Mouse (Mus musculus) forebrain, embryonic 15.5 days (tissue): ENCODE measurements around the gene Eva1b. TPM values are rescaled to one million over a fixed set of nuclear protein-coding genes. Genes with fewer than 3 reads are reported as not detected.

Experiments
- ATAC-seq: fragments of 200-750 bp; cut with Nextera tagmentation; replicated peaks from 2 replicates; pipeline ENCODE4 v1.8.0; 2017; ENCODE audit warnings: mild to moderate bottlenecking, moderate TSS enrichment, moderate library complexity
- H3K27ac ChIP-seq: fragments of 300-500 bp; sonication (generic); replicated peaks from 2 replicates; pipeline ENCODE4 v1.5.1; 2015; ENCODE audit warnings: mild to moderate bottlenecking, inconsistent platforms
- H3K27me3 ChIP-seq: fragments of 300-500 bp; sonication (generic); 2 replicates; pipeline ENCODE4 v1.6.1; 2015; ENCODE audit warnings: inconsistent platforms
- H3K36me3 ChIP-seq: fragments of 300-500 bp; sonication (generic); 2 replicates; pipeline ENCODE4 v1.6.1; 2015; ENCODE audit warnings: mild to moderate bottlenecking, inconsistent platforms
- H3K4me1 ChIP-seq: fragments of 300-500 bp; sonication (generic); 2 replicates; pipeline ENCODE4 v1.6.1; 2015; ENCODE audit warnings: inconsistent platforms
- H3K4me2 ChIP-seq: fragments of 300-500 bp; sonication (generic); replicated peaks from 2 replicates; pipeline ENCODE4 v1.6.1; 2015; ENCODE audit warnings: mild to moderate bottlenecking, inconsistent platforms
- H3K4me3 ChIP-seq: fragments of 300-500 bp; sonication (generic); 2 replicates; pipeline ENCODE4 v1.5.1; 2015; ENCODE audit warnings: mild to moderate bottlenecking, inconsistent platforms
- H3K9ac ChIP-seq: fragments of 300-500 bp; sonication (generic); replicated peaks from 2 replicates; pipeline ENCODE4 v1.6.1; 2015; ENCODE audit warnings: mild to moderate bottlenecking, inconsistent platforms
- H3K9me3 ChIP-seq: fragments of 300-500 bp; sonication (generic); 2 replicates; pipeline ENCODE4 v1.6.1; 2016; ENCODE audit warnings: inconsistent platforms
- WGBS: fragments of 180-500 bp; shearing (Covaris S2); methylation state at CpG from one replicate; pipeline ENCODE4 v1.1.7; 2015; ENCODE audit warnings: mixed read lengths; 5-methylcytosine and 5-hydroxymethylcytosine counted together
- polyA plus RNA-seq: library from polyadenylated mRNA; unstranded; fragments of >200 nt; fragmentation: Nextera tagmentation; extraction: Ambion mirVana; gene quantifications from 2 replicates; pipeline ENCODE4 v1.2.1, GENCODE M21; 2015

The Eva1b gene
- polyA plus RNA-seq, 1 experiment from 2014 or later = 9.2 TPM

DNA sequence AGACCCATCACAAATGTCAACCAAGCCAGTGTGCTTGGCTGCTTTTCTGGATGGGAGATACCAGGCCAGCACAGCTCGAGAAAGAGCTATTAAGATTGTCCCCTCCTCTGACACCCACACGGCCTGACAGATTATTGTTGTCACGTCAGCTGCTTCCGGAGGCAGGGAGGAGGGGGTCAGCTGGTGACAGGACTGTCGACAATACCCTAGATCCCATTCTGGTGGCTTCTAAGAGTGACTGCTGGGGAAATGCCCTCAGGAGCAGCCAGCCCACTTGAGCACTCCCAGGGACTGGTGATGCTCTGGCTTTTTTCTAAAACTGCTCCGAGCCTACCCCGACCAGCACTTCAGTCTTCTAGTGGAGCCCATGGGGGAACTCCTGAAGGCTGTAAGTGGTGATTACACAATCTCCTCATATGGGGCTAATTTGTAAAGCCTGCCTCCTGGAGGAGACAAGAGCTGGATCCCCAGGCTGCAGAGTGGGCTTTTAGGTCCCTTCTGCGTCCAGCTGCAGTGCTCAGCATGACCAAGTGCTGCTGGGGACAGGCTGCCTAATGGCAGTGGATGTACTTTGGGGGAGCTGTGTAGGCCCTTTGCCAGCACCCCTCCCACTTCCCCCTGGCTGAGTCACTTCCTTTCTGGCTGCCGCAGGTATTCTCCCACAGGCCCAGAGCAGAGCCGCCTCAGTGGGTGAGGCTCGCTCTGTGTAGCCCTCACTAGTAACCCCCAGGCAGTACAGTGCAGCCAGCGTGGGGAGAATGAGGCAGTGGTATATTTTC is 37.0 kb upstream of the Eva1b start:
- no peaks in the 10 kb centered on the region for H3K9me3 ChIP-seq
- H3K27me3 ChIP-seq = no peaks in the 10 kb centered on the region
- peaks cover 44% of the 10 kb centered on the region for H3K4me1 ChIP-seq
- WGBS = 10% methylated on average over 12 of the region's 12 CpGs
- H3K36me3 ChIP-seq = no peaks in the 10 kb centered on the region
- ATAC-seq = peak; percentile 54
- H3K27ac ChIP-seq = peak overlapping the region; percentile 66
- H3K4me3 ChIP-seq = no peak overlapping the region
- H3K4me2 ChIP-seq = 0 out of 2 replicates have a peak overlapping the region, but pooled peaks have one; percentile 14
- peak overlapping the region; percentile 7; the same call in 1 of the 2 replicates for H3K9ac ChIP-seq

GRCm38 (mm10) chr4:126111153-126111549 is 36.4 kb upstream of the Eva1b start:
- Histone ChIP-seq H3K4me2 (0 out of 2 replicates have a peak overlapping the region, but pooled peaks have one; percentile 14), H3K27ac (peak overlapping the region; percentile 66), H3K9ac (peak overlapping the region; percentile 7), H3K4me3 (no peak overlapping the region), H3K4me1 (peaks cover 38% of the 10 kb centered on the region), H3K36me3 (no peaks in the 10 kb centered on the region), H3K9me3 (no peaks in the 10 kb centered on the region), H3K27me3 (no peaks in the 10 kb centered on the region)
- WGBS = 22% methylated on average over 7 of the region's 7 CpGs
- ATAC-seq = no peak

DNA sequence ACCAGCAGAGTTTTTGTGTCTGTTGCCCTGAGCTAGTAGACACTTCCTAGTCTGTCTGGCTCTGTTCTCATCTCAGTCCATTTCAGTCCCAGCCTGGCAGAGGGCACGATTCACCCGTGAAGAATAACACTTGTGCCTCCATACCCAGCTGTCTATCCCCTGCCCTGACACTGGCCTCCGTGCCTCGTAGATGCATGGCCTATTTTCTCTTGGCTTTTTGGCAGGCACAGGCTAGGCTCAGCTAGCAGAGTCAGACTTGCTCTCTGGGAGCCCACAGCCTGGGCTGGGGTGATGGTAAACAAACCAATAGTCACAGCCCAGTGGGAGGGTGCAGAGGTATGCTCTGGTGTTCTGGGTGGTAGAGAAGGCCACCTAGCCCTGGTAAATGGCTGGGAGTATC is 34.3 kb upstream of the Eva1b start:
- Histone ChIP-seq H3K27ac (no peak overlapping the region), H3K36me3 (0 out of 2 replicates have a peak, but pooled peaks cover 2% of the 10 kb centered on the region), H3K9ac (no peak overlapping the region), H3K4me2 (no peak overlapping the region), H3K4me1 (peaks cover 35% of the 10 kb centered on the region), H3K9me3 (no peaks in the 10 kb centered on the region), H3K4me3 (no peak overlapping the region), H3K27me3 (no peaks in the 10 kb centered on the region)
- 62% methylated on average over 4 of the region's 4 CpGs for WGBS
- no peak for ATAC-seq

- H3K9me3 ChIP-seq = no peaks in the 10 kb centered on the region
- no peak overlapping the region for H3K4me3 ChIP-seq
- no peaks in the 10 kb centered on the region for H3K27me3 ChIP-seq
- 17% methylated on average over 6 of the region's 6 CpGs for WGBS
- no peak for ATAC-seq
- no peak overlapping the region for H3K4me2 ChIP-seq
- H3K4me1 ChIP-seq = peaks cover 37% of the 10 kb centered on the region
- H3K27ac ChIP-seq = no peak overlapping the region
- no peak overlapping the region for H3K9ac ChIP-seq
- H3K36me3 ChIP-seq = 0 out of 2 replicates have a peak, but pooled peaks cover 2% of the 10 kb centered on the region
Observed at GRCm38 (mm10) chr4:126113943-126114342, 33.6 kb upstream of the Eva1b start.

- Histone ChIP-seq H3K4me2 (no peak overlapping the region), H3K4me3 (no peak overlapping the region), H3K9me3 (no peaks in the 10 kb centered on the region), H3K27ac (no peak overlapping the region), H3K36me3 (0 out of 2 replicates have a peak, but pooled peaks cover 2% of the 10 kb centered on the region), H3K27me3 (no peaks in the 10 kb centered on the region), H3K4me1 (peaks cover 30% of the 10 kb centered on the region), H3K9ac (no peak overlapping the region)
- no peak for ATAC-seq
- WGBS = 91% methylated on average over 9 of the region's 9 CpGs
Observed at GRCm38 (mm10) chr4:126115411-126115810, 32.1 kb upstream of the Eva1b start.

DNA sequence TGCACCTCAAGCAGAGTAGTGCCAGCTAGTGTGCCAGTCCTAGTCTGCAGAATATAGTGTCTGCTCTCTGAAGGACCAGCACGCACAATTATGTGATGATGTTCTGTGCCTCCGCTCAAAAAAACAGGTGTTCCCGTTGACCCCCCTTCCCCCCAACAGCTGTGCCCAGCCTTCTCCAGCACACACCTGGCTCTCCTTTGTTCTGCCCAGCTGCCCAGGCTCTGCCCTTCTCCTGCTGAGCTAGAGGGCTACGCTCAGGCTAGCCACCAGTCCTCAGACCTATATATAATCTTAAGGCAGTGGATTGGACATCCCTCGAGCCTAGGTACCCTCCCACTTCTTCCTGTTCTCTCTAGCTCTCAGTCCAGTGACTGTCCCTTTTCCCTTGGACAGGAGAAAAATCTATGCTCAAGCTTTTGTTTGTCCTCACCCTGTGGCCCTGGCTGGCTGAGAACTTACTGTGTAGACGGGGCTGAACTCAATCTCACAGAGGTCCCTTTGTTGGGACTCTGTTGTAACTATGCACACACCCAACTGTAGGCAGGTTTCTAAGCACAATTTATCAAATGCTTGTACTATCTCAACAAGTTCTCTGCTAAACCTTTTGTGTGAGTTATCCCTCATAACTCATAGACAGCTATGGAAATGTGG is 31.5 kb upstream of the Eva1b start:
- ATAC-seq = no peak
- H3K4me3 ChIP-seq = no peak overlapping the region
- WGBS = 73% methylated on average over 6 of the region's 6 CpGs

GRCm38 (mm10) chr4:126117116-126117515 is 30.4 kb upstream of the Eva1b start:
- ATAC-seq = no peak
- Histone ChIP-seq H3K4me3 (no peak overlapping the region), H3K9ac (no peak overlapping the region), H3K4me1 (peaks cover 21% of the 10 kb centered on the region), H3K27ac (0 out of 2 replicates have a peak overlapping the region, but pooled peaks have one; percentile 81), H3K4me2 (no peak overlapping the region), H3K9me3 (no peaks in the 10 kb centered on the region), H3K27me3 (no peaks in the 10 kb centered on the region), H3K36me3 (peaks cover 8% of the 10 kb centered on the region; the same call in 1 of the 2 replicates)
- WGBS = 74% methylated on average over 8 of the region's 8 CpGs

More for the DNA sequence above, 31.5 kb upstream of the Eva1b start:
- Histone ChIP-seq H3K4me1 (peaks cover 24% of the 10 kb centered on the region), H3K4me2 (no peak overlapping the region), H3K27ac (no peak overlapping the region), H3K9ac (no peak overlapping the region), H3K27me3 (no peaks in the 10 kb centered on the region), H3K36me3 (peaks cover 3% of the 10 kb centered on the region; the same call in 1 of the 2 replicates), H3K9me3 (no peaks in the 10 kb centered on the region)

DNA sequence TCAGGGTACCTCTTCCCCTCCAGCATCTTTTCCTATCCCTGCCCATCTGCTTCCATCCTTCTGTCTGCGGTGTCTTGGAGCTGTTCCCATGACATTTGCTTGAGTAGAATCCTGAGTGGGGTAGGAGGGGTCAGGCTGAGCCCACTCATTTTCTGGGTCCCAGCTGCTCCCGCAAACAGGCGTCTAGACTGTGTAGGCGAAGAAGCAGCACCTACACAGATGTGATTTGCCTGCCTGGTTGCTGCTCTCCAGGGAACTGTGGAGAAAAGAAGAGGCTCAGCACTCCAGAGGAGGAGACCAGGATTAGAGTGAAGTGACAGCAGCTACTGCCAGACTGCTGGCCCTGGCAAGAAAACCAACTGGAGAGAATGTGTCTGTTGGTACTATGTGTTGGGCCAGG is 28.9 kb upstream of the Eva1b start:
- WGBS = 56% methylated on average over 4 of the region's 4 CpGs
- Histone ChIP-seq H3K9me3 (no peaks in the 10 kb centered on the region), H3K4me1 (peaks cover 20% of the 10 kb centered on the region; the same call in 1 of the 2 replicates), H3K4me3 (no peak overlapping the region), H3K36me3 (peaks cover 8% of the 10 kb centered on the region; the same call in 1 of the 2 replicates), H3K9ac (no peak overlapping the region), H3K27ac (peak overlapping the region; percentile 81), H3K4me2 (no peak overlapping the region), H3K27me3 (no peaks in the 10 kb centered on the region)
- ATAC-seq = peak; percentile 26; the same call in 1 of the 2 replicates

GRCm38 (mm10) chr4:126119051-126119450 is 28.5 kb upstream of the Eva1b start:
- WGBS = 75% methylated on average over 1 of the region's 1 CpGs
- ATAC-seq = no peak
- Histone ChIP-seq H3K4me3 (no peak overlapping the region), H3K4me2 (no peak overlapping the region), H3K27me3 (no peaks in the 10 kb centered on the region), H3K9ac (no peak overlapping the region), H3K4me1 (peaks cover 21% of the 10 kb centered on the region; the same call in 1 of the 2 replicates), H3K36me3 (peaks cover 8% of the 10 kb centered on the region; the same call in 1 of the 2 replicates), H3K9me3 (no peaks in the 10 kb centered on the region), H3K27ac (peak overlapping the region; percentile 81)

DNA sequence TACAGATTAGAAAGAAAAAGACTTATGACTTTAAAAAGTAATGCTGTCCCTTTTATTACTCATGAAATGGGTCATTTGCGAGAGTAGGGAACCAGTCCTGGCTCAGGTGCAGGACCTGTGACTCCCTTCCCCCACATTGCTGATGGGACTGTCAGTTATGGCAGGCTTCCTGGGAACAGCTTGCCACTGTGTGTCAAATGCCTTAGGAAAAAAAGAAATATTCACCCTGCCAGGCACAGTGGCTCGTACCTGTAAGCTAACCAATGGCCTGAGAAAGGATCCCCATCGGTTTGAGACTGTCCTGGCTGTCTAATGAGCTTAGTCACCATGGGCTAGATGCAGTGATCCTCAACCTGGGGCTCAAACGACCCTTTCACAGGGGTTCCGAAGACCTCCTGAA is 27.5 kb upstream of the Eva1b start:
- no peak overlapping the region for H3K27ac ChIP-seq
- no peak overlapping the region for H3K4me2 ChIP-seq
- no peaks in the 10 kb centered on the region for H3K27me3 ChIP-seq
- peaks cover 13% of the 10 kb centered on the region for H3K36me3 ChIP-seq
- no peaks in the 10 kb centered on the region for H3K9me3 ChIP-seq
- 77% methylated on average over 5 of the region's 5 CpGs for WGBS
- H3K4me1 ChIP-seq = peaks cover 21% of the 10 kb centered on the region; the same call in 1 of the 2 replicates
- no peak for ATAC-seq
- no peak overlapping the region for H3K9ac ChIP-seq
- H3K4me3 ChIP-seq = no peak overlapping the region

DNA sequence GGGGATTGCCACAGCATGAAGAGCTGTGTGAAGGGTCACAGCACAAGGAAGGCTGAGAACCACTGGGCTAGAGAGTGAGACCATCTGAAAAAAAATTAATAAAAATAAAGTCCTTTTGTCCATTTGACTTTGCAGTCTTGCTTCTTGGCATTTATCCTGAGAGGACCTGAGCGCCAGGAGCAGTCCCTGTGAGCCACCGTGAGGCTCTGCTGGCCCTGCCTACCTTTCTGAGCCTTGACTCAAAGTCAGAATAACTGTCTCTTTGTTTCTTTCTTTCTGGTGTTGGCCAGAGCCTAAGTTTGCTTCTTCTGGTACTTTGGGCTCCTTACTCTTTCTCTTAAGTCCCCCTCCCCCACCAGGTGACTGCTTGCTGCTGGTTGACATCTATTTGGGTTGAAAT is 27.0 kb upstream of the Eva1b start:
- ATAC-seq = no peak
- Histone ChIP-seq H3K4me1 (peaks cover 21% of the 10 kb centered on the region; the same call in 1 of the 2 replicates), H3K27me3 (no peaks in the 10 kb centered on the region), H3K9me3 (no peaks in the 10 kb centered on the region), H3K27ac (no peak overlapping the region), H3K9ac (no peak overlapping the region), H3K4me2 (no peak overlapping the region), H3K4me3 (no peak overlapping the region), H3K36me3 (peaks cover 18% of the 10 kb centered on the region)
- 87% methylated on average over 2 of the region's 2 CpGs for WGBS
